Mouse (Mus musculus) thymus, adult 2 months (tissue): ENCODE measurements around the gene Sall1. TPM values are rescaled to one million over a fixed set of nuclear protein-coding genes. Genes with fewer than 3 reads are reported as not detected.

ENCODE experiments used
- DNase-seq: peaks from one replicate; pipeline ENCODE4 v3.0.0; 2021
- H3K27ac ChIP-seq: fragments of 200-500 bp; 2 replicates; pipeline ENCODE4 v1.5.1; 2012; ENCODE audit warnings: low read length, control low read depth; ENCODE audit not compliant: control insufficient read depth, insufficient read depth
- H3K27me3 ChIP-seq: fragments of 200-500 bp; 2 replicates; pipeline ENCODE4 v1.6.1; 2012; ENCODE audit warnings: mild to moderate bottlenecking, low read length, moderate library complexity, mixed read lengths; ENCODE audit not compliant: control insufficient read depth, insufficient read depth
- H3K36me3 ChIP-seq: fragments of 200-500 bp; 2 replicates; pipeline ENCODE4 v1.6.1; 2012; ENCODE audit warnings: mild to moderate bottlenecking, low read length, moderate library complexity; ENCODE audit not compliant: control insufficient read depth, insufficient read depth
- H3K4me1 ChIP-seq: fragments of 200-500 bp; replicated peaks from 2 replicates; pipeline ENCODE4 v1.6.1; 2012; ENCODE audit warnings: low read length; ENCODE audit not compliant: control insufficient read depth, insufficient read depth
- H3K4me3 ChIP-seq: fragments of 200-500 bp; 2 replicates; pipeline ENCODE4 v1.5.1; 2012; ENCODE audit warnings: mild to moderate bottlenecking, low read length, control low read depth, moderate library complexity; ENCODE audit not compliant: control insufficient read depth, insufficient read depth
- CTCF ChIP-seq: fragments of 200-500 bp; IDR thresholded peaks from 2 replicates; pipeline ENCODE4 v1.5.1; 2012; ENCODE audit warnings: mild to moderate bottlenecking, control low read depth, low read length, moderate library complexity, borderline replicate concordance; ENCODE audit not compliant: control insufficient read depth, poor library complexity, insufficient read depth; ENCODE audit errors: extremely low read depth
- POLR2A ChIP-seq: fragments of 200-500 bp; IDR thresholded peaks from 2 replicates; pipeline ENCODE4 v1.6.1; 2012; ENCODE audit warnings: mild to moderate bottlenecking, low read length, control low read depth, moderate library complexity; ENCODE audit not compliant: control insufficient read depth, poor library complexity, insufficient read depth; ENCODE audit errors: extremely low read depth
- WGBS: fragments of 180-500 bp; shearing (Covaris S2); methylation state at CpG from one replicate; pipeline ENCODE4 v1.1.7; 2018; 5-methylcytosine and 5-hydroxymethylcytosine counted together
- polyA plus RNA-seq: library from polyadenylated mRNA; depleted of rRNA; stranded (reverse); fragments of >200 nt; gene quantifications from 2 replicates; pipeline ENCODE4 v1.2.3, GENCODE M21; 2012

The Sall1 gene
- polyA plus RNA-seq, 1 experiment, result 0.03 TPM

DNA sequence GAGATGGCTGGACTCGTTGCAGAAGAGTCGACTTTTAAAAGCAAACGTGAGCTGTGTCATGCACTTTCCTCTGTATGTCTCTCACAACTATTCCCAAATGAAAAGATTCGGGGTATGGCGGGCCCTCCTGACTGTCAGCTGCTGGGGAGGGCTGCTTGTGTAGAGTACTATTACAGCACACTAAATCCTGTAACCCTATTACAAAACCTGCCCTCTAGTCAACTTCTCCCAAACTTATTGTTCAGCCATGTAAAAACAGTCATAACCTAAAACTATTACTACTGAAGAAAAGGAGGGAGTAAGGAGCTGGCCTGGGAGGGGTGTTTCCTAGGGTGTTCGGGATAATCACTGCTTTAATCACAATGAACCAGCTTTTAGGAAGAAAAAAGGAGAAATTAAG, 4.1 kb downstream of the Sall1 start:
- Histone ChIP-seq H3K4me3 (no peak overlapping the region), H3K4me1 (no peaks in the 10 kb centered on the region), H3K27ac (no peak overlapping the region), H3K27me3 (peaks cover 5% of the 10 kb centered on the region), H3K36me3 (no peaks in the 10 kb centered on the region)
- TF ChIP-seq CTCF (no peak), POLR2A (no peak)
- no peak for DNase-seq
- WGBS, result 52% methylated on average over 6 of the region's 6 CpGs

DNA sequence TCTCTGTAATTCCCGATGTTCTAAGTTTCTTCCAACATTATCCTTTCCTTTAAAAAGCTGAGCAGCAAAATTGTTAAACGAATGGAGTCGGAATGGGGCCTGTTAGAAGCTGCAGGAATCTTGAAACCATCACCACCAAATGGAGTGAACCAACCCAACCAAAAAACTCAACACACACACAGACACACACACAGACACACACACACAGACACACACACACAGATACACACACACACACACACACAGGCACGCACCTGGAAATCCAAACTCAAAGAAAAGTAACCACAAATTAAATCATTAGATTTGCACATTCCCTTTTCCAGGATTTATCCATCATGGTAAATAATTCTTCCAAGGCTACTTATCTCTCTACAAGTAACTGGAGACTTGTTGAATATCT, 5.0 kb downstream of the Sall1 start:
- DNase-seq, result no peak
- Histone ChIP-seq H3K27ac (no peak overlapping the region), H3K36me3 (no peaks in the 10 kb centered on the region), H3K4me3 (no peak overlapping the region), H3K27me3 (peaks cover 3% of the 10 kb centered on the region), H3K4me1 (no peaks in the 10 kb centered on the region)
- 80% methylated on average over 4 of the region's 4 CpGs for WGBS
- TF ChIP-seq POLR2A (no peak), CTCF (no peak)

DNA sequence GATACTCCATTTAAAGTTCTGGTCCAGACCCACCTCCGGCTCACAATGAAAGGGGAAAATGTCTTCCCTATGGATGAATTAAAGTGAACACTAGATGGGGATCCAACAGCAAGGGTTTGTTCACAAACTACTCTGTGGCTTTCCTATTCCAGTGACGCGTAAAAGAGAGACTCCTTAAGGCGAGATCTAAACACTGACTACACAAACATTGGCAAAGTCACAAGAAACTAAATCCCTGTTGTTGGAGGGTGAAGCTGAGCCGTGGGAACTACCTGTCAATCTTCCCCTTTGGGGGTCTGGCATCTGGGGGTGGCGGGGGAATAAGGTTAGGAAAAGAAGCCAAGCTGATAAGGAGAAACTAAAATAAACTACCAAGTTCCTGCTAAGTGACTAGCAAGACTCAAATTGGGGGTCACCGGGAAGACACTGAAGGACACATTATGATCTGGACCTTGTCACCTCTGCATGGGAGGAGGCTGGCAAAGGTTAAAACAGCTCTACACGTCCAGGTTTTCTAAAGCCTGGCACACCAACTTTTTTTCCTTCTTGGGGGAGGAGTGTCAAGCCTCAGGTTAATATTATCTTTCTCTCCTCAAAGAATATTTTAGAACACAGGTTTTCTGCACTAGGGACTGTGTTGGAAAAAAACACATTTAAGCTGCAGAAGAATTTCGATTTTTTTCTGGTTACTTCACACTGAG, 6.3 kb downstream of the Sall1 start:
- peaks cover 3% of the 10 kb centered on the region for H3K27me3 ChIP-seq
- WGBS, result 36% methylated on average over 9 of the region's 9 CpGs
- DNase-seq, result no peak
- no peaks in the 10 kb centered on the region for H3K36me3 ChIP-seq
- no peak overlapping the region for H3K4me3 ChIP-seq
- H3K27ac ChIP-seq, result no peak overlapping the region
- no peak for TF ChIP-seq POLR2A
- no peak for TF ChIP-seq CTCF
- no peaks in the 10 kb centered on the region for H3K4me1 ChIP-seq

DNA sequence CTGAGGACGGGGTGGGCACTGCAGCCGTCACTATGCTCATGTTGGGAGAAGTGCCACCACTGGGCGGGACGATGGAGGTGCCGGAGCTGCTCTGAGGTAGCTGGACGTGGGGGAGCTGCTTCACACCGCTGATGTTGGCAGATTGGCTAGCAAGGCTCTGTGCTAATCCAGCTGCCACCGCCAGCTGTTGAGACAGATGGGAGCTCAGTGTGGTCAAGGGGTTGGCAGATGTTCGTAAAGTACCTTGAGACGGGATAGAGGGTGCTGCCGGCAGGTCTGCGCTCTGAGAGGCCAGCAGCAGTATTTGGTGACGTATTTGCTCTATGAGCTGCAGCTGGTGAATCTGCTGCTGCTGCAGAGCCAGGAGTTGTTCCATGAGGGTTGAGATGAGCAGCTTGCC, 11.6 kb downstream of the Sall1 start:
- 93% methylated on average over 13 of the region's 13 CpGs for WGBS
- no peak for DNase-seq
- Histone ChIP-seq H3K4me3 (no peak overlapping the region), H3K27ac (no peak overlapping the region), H3K36me3 (no peaks in the 10 kb centered on the region), H3K27me3 (no peaks in the 10 kb centered on the region), H3K4me1 (no peaks in the 10 kb centered on the region)
- no peak for TF ChIP-seq CTCF
- no peak for TF ChIP-seq POLR2A

DNA sequence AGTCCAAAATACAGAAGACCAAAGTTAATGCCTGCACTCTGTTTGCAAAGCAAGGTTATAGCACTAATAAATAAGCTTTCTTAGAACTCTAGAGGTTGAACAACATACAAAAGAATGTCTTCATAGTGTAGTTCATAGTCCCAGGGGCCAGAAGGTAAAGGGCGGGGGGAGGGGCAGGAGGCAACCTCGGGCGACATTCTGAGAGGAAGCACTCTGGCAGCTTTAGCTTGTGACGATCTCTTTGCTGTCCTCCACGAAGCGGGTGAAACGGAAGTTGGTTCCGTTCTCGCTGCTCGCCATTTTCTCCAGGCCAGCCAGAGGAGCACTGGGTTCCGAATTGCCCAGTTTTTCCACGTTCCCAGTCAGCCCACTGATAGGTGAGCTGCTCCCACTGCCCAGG, 15.8 kb downstream of the Sall1 start:
- TF ChIP-seq CTCF (no peak), POLR2A (no peak)
- no peaks in the 10 kb centered on the region; the same call in 1 of the 2 replicates for H3K27me3 ChIP-seq
- no peaks in the 10 kb centered on the region for H3K4me1 ChIP-seq
- H3K4me3 ChIP-seq, result no peak overlapping the region
- H3K36me3 ChIP-seq, result no peaks in the 10 kb centered on the region
- WGBS, result 41% methylated on average over 12 of the region's 12 CpGs
- H3K27ac ChIP-seq, result no peak overlapping the region
- DNase-seq, result no peak

DNA sequence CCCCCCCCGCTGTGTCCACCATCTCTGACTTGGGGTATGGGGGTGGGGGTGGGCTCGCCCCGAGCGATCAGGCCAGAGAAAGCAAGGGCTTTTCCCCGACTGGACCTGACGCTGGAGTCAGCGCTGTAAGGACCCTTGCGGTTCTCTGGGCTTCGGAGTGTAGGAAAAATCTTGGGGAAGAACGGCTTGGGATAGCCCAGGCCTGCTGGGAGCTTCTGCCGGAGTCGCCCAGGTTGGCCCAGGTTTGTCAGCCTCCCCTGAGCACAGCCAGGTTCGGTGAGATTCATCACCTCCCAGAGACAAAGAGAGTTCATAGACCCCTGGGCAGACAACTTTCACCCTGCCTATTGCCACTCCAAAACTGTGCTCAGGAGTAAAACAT, 17.8 kb downstream of the Sall1 start:
- no peaks in the 10 kb centered on the region for H3K4me1 ChIP-seq
- H3K36me3 ChIP-seq, result no peaks in the 10 kb centered on the region
- TF ChIP-seq POLR2A (no peak), CTCF (no peak)
- H3K27me3 ChIP-seq, result no peaks in the 10 kb centered on the region; the same call in 1 of the 2 replicates
- 67% methylated on average over 12 of the region's 13 CpGs for WGBS
- no peak overlapping the region for H3K4me3 ChIP-seq
- no peak for DNase-seq
- H3K27ac ChIP-seq, result no peak overlapping the region
